In the genomic region with DNA sequence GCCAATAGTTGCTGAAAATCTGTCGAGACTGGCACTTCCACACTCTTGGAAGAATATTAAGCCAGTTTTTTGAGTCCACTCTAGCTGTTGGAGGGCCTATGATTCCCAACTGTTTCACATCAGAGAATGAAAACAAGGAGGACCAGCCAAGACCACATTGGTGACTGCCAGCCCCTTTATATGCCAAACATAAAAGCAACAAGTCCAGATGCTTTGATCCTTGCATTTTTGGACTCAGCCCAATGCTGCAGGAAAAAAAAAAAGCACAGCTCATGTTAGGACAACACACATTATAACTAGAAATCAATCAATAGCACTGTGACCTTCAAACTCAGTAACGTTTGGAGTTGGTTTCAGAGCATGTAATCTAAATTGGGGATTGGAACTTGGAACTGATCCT, we compare ENCODE assay signal across 25 mouse cellular contexts.
DNase-seq lines count a peak whose midpoint lies in the region; ATAC-seq and TF ChIP-seq lines count a peak whose summit lies in the region.
"Had no signal": no experiment of that assay in that cellular context is flagged by ENCODE, and none has a peak within 500 bp of the region (broad histone marks: within the 10 kb centered on the region; RNA-seq: fewer than 3 reads in every experiment).

No protein-coding gene starts in this region.

- no peak for TF ChIP-seq POLR2A in lung, adult 2 months (IDR thresholded peaks at IDR 0.05; ENCODE audit: borderline replicate concordance, extremely low read depth, low read depth, low read length)
- no peak for TF ChIP-seq POLR2A in brain, embryonic 14.5 days (IDR thresholded peaks at IDR 0.05; ENCODE audit: borderline replicate concordance, extremely low read depth, insufficient read depth, insufficient read length, poor library complexity, severe bottlenecking)

- no peak overlapping the region for H3K27ac ChIP-seq in hindbrain, postnatal 0 days
- no peak overlapping the region for H3K27ac ChIP-seq in hindbrain, embryonic 12.5 days
- H3K27ac ChIP-seq in lung, embryonic 15.5 days, result peak overlapping the region; percentile 76
- H3K27ac ChIP-seq: embryonic facial prominence, embryonic 13.5 days; gastrocnemius, adult 2 months; heart, embryonic 15.5 days; limb, embryonic 13.5 days; midbrain, embryonic 13.5 days; neural tube, embryonic 12.5 days had no signal

- H3K4me2 ChIP-seq in hindbrain, postnatal 0 days (ENCODE audit: low read depth, low read length), result no peak overlapping the region
- H3K4me2 ChIP-seq in hindbrain, embryonic 12.5 days (replicated peaks), result no peak overlapping the region
- no peak overlapping the region for H3K4me2 ChIP-seq in lung, embryonic 15.5 days
- H3K4me2 ChIP-seq: embryonic facial prominence, embryonic 13.5 days; heart, embryonic 15.5 days; limb, embryonic 13.5 days; midbrain, embryonic 13.5 days; neural tube, embryonic 12.5 days had no signal

- H3K9ac ChIP-seq in hindbrain, postnatal 0 days (replicated peaks; ENCODE audit: low read length), result no peak overlapping the region
- H3K9ac ChIP-seq in hindbrain, embryonic 12.5 days, result no peak overlapping the region
- H3K9ac ChIP-seq in lung, embryonic 15.5 days, result no peak overlapping the region
- H3K9ac ChIP-seq: embryonic facial prominence, embryonic 13.5 days; heart, embryonic 15.5 days; limb, embryonic 13.5 days; midbrain, embryonic 13.5 days; neural tube, embryonic 12.5 days had no signal

- no peak for TF ChIP-seq CTCF in hindbrain, postnatal 0 days (IDR thresholded peaks at IDR 0.05; ENCODE audit: low read depth)
- no peak for TF ChIP-seq CTCF in lung, adult 2 months (IDR thresholded peaks at IDR 0.05; ENCODE audit: insufficient read depth, low read length)
- TF ChIP-seq CTCF in brain, embryonic 14.5 days (IDR thresholded peaks at IDR 0.05; ENCODE audit: borderline replicate concordance, extremely low read depth, insufficient read depth, insufficient read length), result no peak

- H3K4me3 ChIP-seq in hindbrain, postnatal 0 days (ENCODE audit: low read length), result no peak overlapping the region
- no peak overlapping the region for H3K4me3 ChIP-seq in hindbrain, embryonic 12.5 days
- no peak overlapping the region for H3K4me3 ChIP-seq in lung, embryonic 15.5 days
- H3K4me3 ChIP-seq in lung, adult 2 months (replicated peaks; ENCODE audit: extremely low read depth, low read depth, low read length), result no peak overlapping the region
- H3K4me3 ChIP-seq: embryonic facial prominence, embryonic 13.5 days; erythroblast, embryonic 14.5 days; gastrocnemius, adult 2 months; heart, embryonic 15.5 days; limb, embryonic 13.5 days; megakaryocyte, embryonic 14.5 days; midbrain, embryonic 13.5 days; neural tube, embryonic 12.5 days had no signal

- H3K4me1 ChIP-seq in hindbrain, postnatal 0 days (ENCODE audit: insufficient read depth, low read length), result no peaks in the 10 kb centered on the region
- no peaks in the 10 kb centered on the region for H3K4me1 ChIP-seq in hindbrain, embryonic 12.5 days
- peaks cover 8% of the 10 kb centered on the region; the same call in 1 of the 2 replicates for H3K4me1 ChIP-seq in lung, embryonic 15.5 days
- H3K4me1 ChIP-seq in lung, adult 2 months (ENCODE audit: control insufficient read depth, insufficient read depth, low read length), result no peaks in the 10 kb centered on the region
- H3K4me1 ChIP-seq: embryonic facial prominence, embryonic 13.5 days; heart, embryonic 15.5 days; megakaryocyte, embryonic 14.5 days; midbrain, embryonic 13.5 days; neural tube, embryonic 12.5 days had no signal

- no peaks in the 10 kb centered on the region for H3K9me3 ChIP-seq in hindbrain, postnatal 0 days (ENCODE audit: low read length)
- H3K9me3 ChIP-seq in hindbrain, embryonic 12.5 days (replicated peaks), result no peaks in the 10 kb centered on the region
- no peaks in the 10 kb centered on the region for H3K9me3 ChIP-seq in lung, embryonic 15.5 days
- H3K9me3 ChIP-seq: embryonic facial prominence, embryonic 13.5 days; heart, embryonic 15.5 days; limb, embryonic 13.5 days; megakaryocyte, embryonic 14.5 days; midbrain, embryonic 13.5 days; neural tube, embryonic 12.5 days had no signal

- H3K36me3 ChIP-seq in hindbrain, postnatal 0 days (ENCODE audit: insufficient read depth, low read length), result no peaks in the 10 kb centered on the region
- no peaks in the 10 kb centered on the region for H3K36me3 ChIP-seq in hindbrain, embryonic 12.5 days
- no peaks in the 10 kb centered on the region for H3K36me3 ChIP-seq in lung, embryonic 15.5 days
- H3K36me3 ChIP-seq: embryonic facial prominence, embryonic 13.5 days; heart, embryonic 15.5 days; limb, embryonic 13.5 days; midbrain, embryonic 13.5 days; neural tube, embryonic 12.5 days had no signal

- ATAC-seq in hindbrain, postnatal 0 days, result no peak
- ATAC-seq in hindbrain, embryonic 12.5 days (ENCODE audit: low FRiP score), result no peak
- peak; percentile 86 for ATAC-seq in lung, embryonic 15.5 days (ENCODE audit: borderline replicate concordance, extremely low read depth, low FRiP score, low TSS enrichment)
- ATAC-seq: hindbrain, embryonic 16.5 days; intestine, embryonic 16.5 days; midbrain, embryonic 13.5 days had no signal

- WGBS in hindbrain, postnatal 0 days, result 28% methylated on average over 2 of the region's 2 CpGs
- WGBS in hindbrain, embryonic 12.5 days, result 74% methylated on average over 2 of the region's 2 CpGs
- 33% methylated on average over 2 of the region's 2 CpGs for WGBS in lung, embryonic 15.5 days
- WGBS in lung, adult 2 months, result 36% methylated on average over 2 of the region's 2 CpGs

- peak; percentile 7 to 42 for DNase-seq in cerebellum, postnatal 14 days
- no peak for DNase-seq in cerebellum, adult 18-20 months
- peak; percentile 37 for DNase-seq in hindbrain, postnatal 0 days (ENCODE audit: low spot score)
- DNase-seq in lung, adult 2 months, result no peak
- peak; percentile 80 for DNase-seq in brain, embryonic 14.5 days (ENCODE audit: low read depth)
- no peak for DNase-seq in thymus, adult 18-20 months
- DNase-seq: cerebellum, adult 11 months; cerebellum, postnatal 36 days; embryo, embryonic 11 days; gastrocnemius, adult 2 months; heart, postnatal 36 days; kidney, adult 9 months; kidney, postnatal 14 days; thymus, postnatal 14 days had no signal

- H3K27me3 ChIP-seq in hindbrain, postnatal 0 days (ENCODE audit: insufficient read depth, low read length), result no peaks in the 10 kb centered on the region
- no peaks in the 10 kb centered on the region for H3K27me3 ChIP-seq in hindbrain, embryonic 12.5 days
- no peaks in the 10 kb centered on the region for H3K27me3 ChIP-seq in lung, embryonic 15.5 days
- H3K27me3 ChIP-seq: embryonic facial prominence, embryonic 13.5 days; heart, embryonic 15.5 days; limb, embryonic 13.5 days; megakaryocyte, embryonic 14.5 days; midbrain, embryonic 13.5 days; neural tube, embryonic 12.5 days had no signal

Comparison
In these comparisons a context has a peak if more than half of its experiments do, and no peak if none do; other contexts are left out.
1. DNase-seq: peak in cerebellum, postnatal 14 days (2 of 2), hindbrain, postnatal 0 days (single experiment) and brain, embryonic 14.5 days (single experiment); none in cerebellum, adult 18-20 months (0 of 2), lung, adult 2 months (single experiment) and thymus, adult 18-20 months (0 of 2).